Mouse (Mus musculus): Measurements from ENCODE around the gene Slc4a3. TPM values are rescaled to one million over a fixed set of nuclear protein-coding genes. Genes with fewer than 3 reads are reported as not detected.

Slc4a3 gene
- polyA plus RNA-seq, 1 experiment from 2014 or later, result 12.0 TPM

GRCm38 (mm10) chr1:75505159-75505955 is 40.7 kb upstream of the Slc4a3 start:
- Histone ChIP-seq H3K4me2 (ENCODE audit: low read depth, low read length) (peak overlapping the region; percentile 96), H3K4me3 (ENCODE audit: low read depth, low read length) (peak overlapping the region; percentile 92), H3K27ac (replicated peaks; ENCODE audit: low read depth, low read length) (peak overlapping the region; percentile 97), H3K36me3 (ENCODE audit: control insufficient read depth, insufficient read depth, low read length) (peaks cover 34% of the 10 kb centered on the region), H3K9ac (ENCODE audit: low read depth, low read length) (peak overlapping the region; percentile 98), H3K9me3 (ENCODE audit: control insufficient read depth, low read length) (no peaks in the 10 kb centered on the region), H3K4me1 (ENCODE audit: control insufficient read depth, insufficient read depth, low read length) (peaks cover 24% of the 10 kb centered on the region), H3K27me3 (replicated peaks; ENCODE audit: control insufficient read depth, insufficient read depth, low read length) (no peaks in the 10 kb centered on the region)
- DNase-seq (ENCODE audit: low spot score) (peak; percentile 79), ATAC-seq (ENCODE audit: low read depth) (peak; percentile 44)
- under 1% methylated on average over 60 of the region's 84 CpGs for WGBS

- ATAC-seq (ENCODE audit: low read depth) (peak; percentile 94), DNase-seq (ENCODE audit: low spot score) (peak; percentile 97)
- Histone ChIP-seq H3K4me1 (ENCODE audit: control insufficient read depth, insufficient read depth, low read length) (peaks cover 24% of the 10 kb centered on the region), H3K27ac (replicated peaks; ENCODE audit: low read depth, low read length) (peak within 1 kb of the TSS; percentile 97), H3K9me3 (ENCODE audit: control insufficient read depth, low read length) (no peaks in the 10 kb centered on the region), H3K27me3 (replicated peaks; ENCODE audit: control insufficient read depth, insufficient read depth, low read length) (no peaks in the 10 kb centered on the region), H3K36me3 (ENCODE audit: control insufficient read depth, insufficient read depth, low read length) (peaks cover 25% of the 10 kb centered on the region), H3K4me3 (ENCODE audit: low read depth, low read length) (peak within 1 kb of the TSS; percentile 92), H3K4me2 (ENCODE audit: low read depth, low read length) (peak within 1 kb of the TSS; percentile 96), H3K9ac (ENCODE audit: low read depth, low read length) (peak within 1 kb of the TSS; percentile 98)
- WGBS, result 0% methylated on average over 17 of the region's 65 CpGs
These were observed 39.9 kb upstream of the Slc4a3 start, which contains the start of gene Obsl1 for GRCm38 (mm10) chr1:75505956-75506831. TSS of gene Obsl1 (minus strand) at chr1:75506452.

- Histone ChIP-seq H3K9me3 (ENCODE audit: control insufficient read depth, low read length) (no peaks in the 10 kb centered on the region), H3K4me3 (ENCODE audit: low read depth, low read length) (peak within 1 kb of the TSS; percentile 92), H3K9ac (ENCODE audit: low read depth, low read length) (peak within 1 kb of the TSS; percentile 98), H3K4me2 (ENCODE audit: low read depth, low read length) (peak within 1 kb of the TSS; percentile 96), H3K27ac (replicated peaks; ENCODE audit: low read depth, low read length) (peak within 1 kb of the TSS; percentile 97), H3K4me1 (ENCODE audit: control insufficient read depth, insufficient read depth, low read length) (peaks cover 24% of the 10 kb centered on the region), H3K27me3 (replicated peaks; ENCODE audit: control insufficient read depth, insufficient read depth, low read length) (no peaks in the 10 kb centered on the region), H3K36me3 (ENCODE audit: control insufficient read depth, insufficient read depth, low read length) (peaks cover 17% of the 10 kb centered on the region)
- no peak for DNase-seq (ENCODE audit: low spot score)
- WGBS, result 65% methylated on average over 10 of the region's 10 CpGs
- no peak for ATAC-seq (ENCODE audit: low read depth)
These were observed 39.1 kb upstream of the Slc4a3 start, which contains the start of gene Inha for GRCm38 (mm10) chr1:75507006-75507405. TSS of gene Inha (plus strand) at chr1:75507077.

- DNase-seq (ENCODE audit: low spot score), result no peak
- H3K27me3 ChIP-seq (replicated peaks; ENCODE audit: control insufficient read depth, insufficient read depth, low read length), result no peaks in the 10 kb centered on the region
- no peak overlapping the region for H3K4me3 ChIP-seq (ENCODE audit: low read depth, low read length)
- H3K4me1 ChIP-seq (ENCODE audit: control insufficient read depth, insufficient read depth, low read length), result peaks cover 20% of the 10 kb centered on the region
- no peaks in the 10 kb centered on the region for H3K9me3 ChIP-seq (ENCODE audit: control insufficient read depth, low read length)
- no peak overlapping the region for H3K27ac ChIP-seq (replicated peaks; ENCODE audit: low read depth, low read length)
- no peak overlapping the region for H3K9ac ChIP-seq (ENCODE audit: low read depth, low read length)
- H3K4me2 ChIP-seq (ENCODE audit: low read depth, low read length), result no peak overlapping the region
- 45% methylated on average over 19 of the region's 20 CpGs for WGBS
- H3K36me3 ChIP-seq (ENCODE audit: control insufficient read depth, insufficient read depth, low read length), result no peaks in the 10 kb centered on the region
- ATAC-seq (ENCODE audit: low read depth), result no peak
These were observed 36.5 kb upstream of the Slc4a3 start for GRCm38 (mm10) chr1:75509586-75509985.

GRCm38 (mm10) chr1:75510154-75510553 is 35.9 kb upstream of the Slc4a3 start:
- Histone ChIP-seq H3K9me3 (ENCODE audit: control insufficient read depth, low read length) (no peaks in the 10 kb centered on the region), H3K36me3 (ENCODE audit: control insufficient read depth, insufficient read depth, low read length) (no peaks in the 10 kb centered on the region), H3K4me2 (ENCODE audit: low read depth, low read length) (no peak overlapping the region), H3K4me3 (ENCODE audit: low read depth, low read length) (no peak overlapping the region), H3K27ac (replicated peaks; ENCODE audit: low read depth, low read length) (no peak overlapping the region), H3K9ac (ENCODE audit: low read depth, low read length) (no peak overlapping the region), H3K4me1 (ENCODE audit: control insufficient read depth, insufficient read depth, low read length) (peaks cover 15% of the 10 kb centered on the region), H3K27me3 (replicated peaks; ENCODE audit: control insufficient read depth, insufficient read depth, low read length) (no peaks in the 10 kb centered on the region)
- no peak for ATAC-seq (ENCODE audit: low read depth)
- 71% methylated on average over 5 of the region's 5 CpGs for WGBS
- no peak for DNase-seq (ENCODE audit: low spot score)

- 48% methylated on average over 4 of the region's 4 CpGs for WGBS
- Histone ChIP-seq H3K9ac (ENCODE audit: low read depth, low read length) (no peak overlapping the region), H3K4me1 (ENCODE audit: control insufficient read depth, insufficient read depth, low read length) (peaks cover 11% of the 10 kb centered on the region), H3K4me3 (ENCODE audit: low read depth, low read length) (no peak overlapping the region), H3K27ac (replicated peaks; ENCODE audit: low read depth, low read length) (no peak overlapping the region), H3K4me2 (ENCODE audit: low read depth, low read length) (no peak overlapping the region), H3K36me3 (ENCODE audit: control insufficient read depth, insufficient read depth, low read length) (no peaks in the 10 kb centered on the region), H3K27me3 (replicated peaks; ENCODE audit: control insufficient read depth, insufficient read depth, low read length) (no peaks in the 10 kb centered on the region), H3K9me3 (ENCODE audit: control insufficient read depth, low read length) (no peaks in the 10 kb centered on the region)
- DNase-seq (ENCODE audit: low spot score) (no peak), ATAC-seq (ENCODE audit: low read depth) (no peak)
These were observed 34.4 kb upstream of the Slc4a3 start for GRCm38 (mm10) chr1:75511437-75512210.

- no peak overlapping the region for H3K4me2 ChIP-seq (ENCODE audit: low read depth, low read length)
- H3K9me3 ChIP-seq (ENCODE audit: control insufficient read depth, low read length), result no peaks in the 10 kb centered on the region
- H3K36me3 ChIP-seq (ENCODE audit: control insufficient read depth, insufficient read depth, low read length), result no peaks in the 10 kb centered on the region
- WGBS, result 88% methylated on average over 3 of the region's 3 CpGs
- H3K4me1 ChIP-seq (ENCODE audit: control insufficient read depth, insufficient read depth, low read length), result peaks cover 2% of the 10 kb centered on the region; the same call in 1 of the 2 replicates
- H3K27ac ChIP-seq (replicated peaks; ENCODE audit: low read depth, low read length), result no peak overlapping the region
- H3K4me3 ChIP-seq (ENCODE audit: low read depth, low read length), result no peak overlapping the region
- DNase-seq (ENCODE audit: low spot score) (no peak), ATAC-seq (ENCODE audit: low read depth) (no peak)
- no peak overlapping the region for H3K9ac ChIP-seq (ENCODE audit: low read depth, low read length)
- H3K27me3 ChIP-seq (replicated peaks; ENCODE audit: control insufficient read depth, insufficient read depth, low read length), result no peaks in the 10 kb centered on the region
These were observed 33.5 kb upstream of the Slc4a3 start for GRCm38 (mm10) chr1:75512550-75512949.

Data from embryonic facial prominence, embryonic 14.5 days (tissue).